In genomic region chr3:109439253-109439652, GRCm38 (mm10) we compare ENCODE assay signal across 20 mouse cellular contexts.
DNase-seq lines count a peak whose midpoint lies in the region; ATAC-seq and TF ChIP-seq lines count a peak whose summit lies in the region.
"Had no signal": no experiment of that assay in that cellular context is flagged by ENCODE, and none has a peak within 500 bp of the region (broad histone marks: within the 10 kb centered on the region; RNA-seq: fewer than 3 reads in every experiment).

No protein-coding gene starts in this region.

- WGBS in heart, adult 2 months, result 73% methylated on average over 8 of the region's 8 CpGs

- TF ChIP-seq EP300 in heart, adult 2 months (IDR thresholded peaks at IDR 0.05; ENCODE audit: insufficient read depth, low read depth, low read length), result no peak

- H3K36me3 ChIP-seq in heart, adult 2 months (ENCODE audit: control insufficient read depth, insufficient read depth, low read length), result no peaks in the 10 kb centered on the region; the same call in 1 of the 2 replicates
- H3K36me3 ChIP-seq in megakaryocyte, embryonic 14.5 days (replicated peaks; ENCODE audit: low read length), result peaks cover 48% of the 10 kb centered on the region
- H3K36me3 ChIP-seq: embryonic facial prominence, embryonic 10.5 days; hindbrain, embryonic 15.5 days had no signal

- no peak overlapping the region for H3K27ac ChIP-seq in heart, adult 2 months
- H3K27ac ChIP-seq: embryonic facial prominence, embryonic 10.5 days; forebrain, embryonic 13.5 days; heart, embryonic 10.5 days; hindbrain, embryonic 15.5 days had no signal

- DNase-seq in heart, adult 11 months, result peak; percentile 84
- no peak for DNase-seq in heart, adult 2 months
- peak; percentile 54 for DNase-seq in 416B (ENCODE audit: low read depth)
- no peak for DNase-seq in left cerebral cortex, postnatal 14 days (ENCODE audit: low spot score in 2 of 2)
- no peak for DNase-seq in layer of hippocampus, postnatal 14 days (ENCODE audit: low spot score in 2 of 2)
- no peak for DNase-seq in ovary, postnatal 36 days (ENCODE audit: low spot score)
- DNase-seq: adrenal gland, postnatal 10 days; cerebellum, adult 18-20 months; cerebellum, adult 9-11 months; cerebellum, postnatal 36 days; forebrain, postnatal 0 days; gastrocnemius, postnatal 14 days; heart, postnatal 10 days; heart, postnatal 4 days had no signal

- H3K4me1 ChIP-seq in heart, adult 2 months (ENCODE audit: control insufficient read depth, insufficient read depth, low read length), result no peaks in the 10 kb centered on the region; the same call in 1 of the 2 replicates
- H3K4me1 ChIP-seq in megakaryocyte, embryonic 14.5 days, result peaks cover 73% of the 10 kb centered on the region
- H3K4me1 ChIP-seq: embryonic facial prominence, embryonic 10.5 days; heart, embryonic 10.5 days; hindbrain, embryonic 15.5 days had no signal

- intact Hi-C loops in heart, adult 2 months (cut with DNase I), result no loop called here
- intact Hi-C loops in left cerebral cortex, postnatal 14 days (cut with DNase I), result no loop called here

- ATAC-seq in granulocyte monocyte progenitor cell, adult 5-6 weeks (replicated peaks; ENCODE audit: poor library complexity, severe bottlenecking), result peak; percentile 70
- ATAC-seq: forebrain, embryonic 13.5 days; forebrain, postnatal 0 days had no signal

- H3K79me2 ChIP-seq in heart, adult 2 months (replicated peaks; ENCODE audit: control insufficient read depth, insufficient read depth, low read length), result no peaks in the 10 kb centered on the region; the same call in 1 of the 2 replicates

- no peaks in the 10 kb centered on the region for H3K27me3 ChIP-seq in heart, adult 2 months (ENCODE audit: control insufficient read depth, insufficient read depth, low read length)
- no peaks in the 10 kb centered on the region for H3K27me3 ChIP-seq in megakaryocyte, embryonic 14.5 days (replicated peaks)
- H3K27me3 ChIP-seq: forebrain, embryonic 13.5 days; hindbrain, embryonic 15.5 days had no signal

- TF ChIP-seq POLR2A in heart, adult 2 months (IDR thresholded peaks at IDR 0.05; ENCODE audit: insufficient read depth, low read depth, low read length), result no peak

- H3K4me3 ChIP-seq in heart, adult 2 months, result no peak overlapping the region
- H3K4me3 ChIP-seq in megakaryocyte, embryonic 14.5 days (replicated peaks), result peak overlapping the region; percentile 33
- H3K4me3 ChIP-seq: embryonic facial prominence, embryonic 10.5 days; forebrain, embryonic 13.5 days; heart, embryonic 10.5 days; hindbrain, embryonic 15.5 days had no signal

- no peak overlapping the region for H3K9ac ChIP-seq in heart, adult 2 months (ENCODE audit: low read depth, low read length)
- H3K9ac ChIP-seq: forebrain, embryonic 13.5 days; forebrain, postnatal 0 days; hindbrain, embryonic 15.5 days had no signal

- TF ChIP-seq CTCF in heart, adult 2 months (IDR thresholded peaks at IDR 0.05), result no peak

- no peaks in the 10 kb centered on the region for H3K9me3 ChIP-seq in megakaryocyte, embryonic 14.5 days
- H3K9me3 ChIP-seq: embryonic facial prominence, embryonic 10.5 days; forebrain, embryonic 13.5 days; heart, embryonic 10.5 days; hindbrain, embryonic 15.5 days had no signal

Comparison
In these comparisons a context has a peak if more than half of its experiments do, and no peak if none do; other contexts are left out.
1. DNase-seq: peak in heart, adult 11 months (single experiment) and 416B (single experiment); none in heart, adult 2 months (0 of 2), left cerebral cortex, postnatal 14 days (0 of 2), layer of hippocampus, postnatal 14 days (0 of 2) and ovary, postnatal 36 days (single experiment).